Mouse (Mus musculus): Measurements from ENCODE around the gene Slc30a1.

DNA sequence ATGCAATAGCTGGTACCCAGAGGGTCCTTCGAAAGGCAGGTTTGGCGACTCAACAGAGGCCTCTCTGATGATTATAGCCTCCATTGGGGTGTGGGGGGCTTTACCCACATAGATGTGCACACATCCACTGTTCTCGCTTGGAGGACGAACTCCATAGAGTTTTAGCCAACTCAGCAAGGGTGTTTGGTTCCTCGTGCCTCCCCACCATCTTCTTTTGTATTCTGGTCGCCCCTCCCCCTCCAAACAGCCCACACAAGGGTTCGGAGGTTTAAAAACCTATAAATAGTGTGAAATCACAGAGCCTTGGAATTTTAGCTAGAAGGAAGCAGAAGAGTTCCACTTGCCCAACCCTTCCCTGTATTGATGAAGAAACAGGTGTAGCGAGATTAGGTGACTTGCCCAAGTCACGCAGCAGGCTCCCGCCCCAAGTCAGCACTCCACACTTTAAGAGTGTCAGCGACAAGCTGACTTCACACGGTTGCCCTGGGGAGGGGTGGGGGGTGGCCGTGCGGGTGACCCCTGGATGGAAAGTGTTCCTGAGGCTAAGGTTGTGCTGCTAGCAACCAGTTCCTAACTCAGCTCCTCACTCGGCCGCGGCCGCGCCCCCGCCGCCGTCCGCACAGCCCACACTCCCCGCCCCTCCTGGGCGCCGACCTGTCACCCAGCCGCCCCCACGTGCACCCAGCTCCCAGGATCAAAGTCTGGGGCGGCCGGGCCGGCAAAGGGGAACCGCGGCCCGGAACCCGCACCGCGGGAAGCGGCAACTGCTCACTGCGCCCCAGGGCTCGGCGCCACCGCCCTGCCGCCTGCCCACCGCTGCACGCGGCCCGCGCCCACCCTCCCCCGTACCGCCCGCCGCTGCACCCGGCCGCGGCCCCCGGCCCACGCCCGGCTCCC lies 682 bp upstream of the Slc30a1 start:
- TF ChIP-seq CTCF (conservative IDR thresholded peaks at IDR 0.05; ENCODE audit: insufficient read depth, insufficient read length, low read depth, low read length) (no peak), POLR2A (IDR thresholded peaks at IDR 0.05; ENCODE audit: low read depth, low read length) (no peak)
